Mouse (Mus musculus): Measurements from ENCODE around the gene Zfp651.

Gene Zfp651

GRCm38 (mm10) chr9:121810081-121810821, 51.1 kb downstream of the Zfp651 start:
- in situ Hi-C loops (cut with MboI; ENCODE audit: low sequenced_read_pairs), result no loop called here

GRCm38 (mm10) chr9:121815183-121815582, 56.1 kb downstream of the Zfp651 start:
- in situ Hi-C loops (cut with MboI; ENCODE audit: low sequenced_read_pairs), result no loop called here

GRCm38 (mm10) chr9:121819073-121819770, 60.1 kb downstream of the Zfp651 start:
- in situ Hi-C loops (cut with MboI; ENCODE audit: low sequenced_read_pairs), result no loop called here

- in situ Hi-C loops (cut with MboI; ENCODE audit: low sequenced_read_pairs), result no loop called here
Measured at GRCm38 (mm10) chr9:121819771-121820471, 60.8 kb downstream of the Zfp651 start.

GRCm38 (mm10) chr9:121820765-121821164, 61.6 kb downstream of the Zfp651 start:
- in situ Hi-C loops (cut with MboI; ENCODE audit: low sequenced_read_pairs), result no loop called here

Data from CH12F3 (cell line).